In genomic region chrX:74367512-74367911, GRCm38 (mm10) we compare ENCODE assay signal across 8 mouse cellular contexts. TPM values are rescaled to one million over a fixed set of nuclear protein-coding genes. Genes with fewer than 3 reads are reported as not detected.
DNase-seq lines count a peak whose midpoint lies in the region; ATAC-seq lines count a peak whose summit lies in the region.

No protein-coding gene starts in this region.

- H3K27me3 ChIP-seq in kidney, embryonic 16.5 days (ENCODE audit: insufficient read depth, low read length): no peaks in the 10 kb centered on the region; the same call in 1 of the 2 replicates
- H3K27me3 ChIP-seq in embryonic facial prominence, embryonic 10.5 days (replicated peaks; ENCODE audit: low read depth, poor library complexity, severe bottlenecking): 0 out of 2 replicates have a peak, but pooled peaks cover 6% of the 10 kb centered on the region
- H3K27me3 ChIP-seq in hindbrain, embryonic 14.5 days (ENCODE audit: control insufficient read depth, insufficient read depth, low read length): no peaks in the 10 kb centered on the region
- H3K27me3 ChIP-seq in midbrain, embryonic 14.5 days (ENCODE audit: control insufficient read depth, insufficient read depth, low read length): no peaks in the 10 kb centered on the region

- ATAC-seq in kidney, embryonic 16.5 days (ENCODE audit: low FRiP score, low TSS enrichment): no peak
- ATAC-seq in hindbrain, embryonic 14.5 days (ENCODE audit: low FRiP score): no peak
- no peak for ATAC-seq in midbrain, embryonic 14.5 days (ENCODE audit: low FRiP score, low TSS enrichment)

- peak overlapping the region; percentile 64 for H3K4me2 ChIP-seq in kidney, embryonic 16.5 days (replicated peaks; ENCODE audit: low read depth, low read length)
- H3K4me2 ChIP-seq in hindbrain, embryonic 14.5 days (replicated peaks): peak overlapping the region; percentile 63
- H3K4me2 ChIP-seq in midbrain, embryonic 14.5 days (ENCODE audit: low read length): peak overlapping the region; percentile 62

- H3K36me3 ChIP-seq in kidney, embryonic 16.5 days (ENCODE audit: insufficient read depth, low read length): 0 out of 2 replicates have a peak, but pooled peaks cover 9% of the 10 kb centered on the region
- peaks cover 28% of the 10 kb centered on the region for H3K36me3 ChIP-seq in embryonic facial prominence, embryonic 10.5 days (replicated peaks)
- no peaks in the 10 kb centered on the region; the same call in 1 of the 2 replicates for H3K36me3 ChIP-seq in hindbrain, embryonic 14.5 days (replicated peaks; ENCODE audit: control insufficient read depth, insufficient read depth)
- no peaks in the 10 kb centered on the region for H3K36me3 ChIP-seq in midbrain, embryonic 14.5 days (ENCODE audit: control insufficient read depth, insufficient read depth, low read length)

- H3K4me1 ChIP-seq in kidney, embryonic 16.5 days (ENCODE audit: insufficient read depth, low read length): peaks cover 4% of the 10 kb centered on the region; the same call in 1 of the 2 replicates
- peaks cover 12% of the 10 kb centered on the region for H3K4me1 ChIP-seq in embryonic facial prominence, embryonic 10.5 days
- H3K4me1 ChIP-seq in hindbrain, embryonic 14.5 days (replicated peaks; ENCODE audit: control insufficient read depth, insufficient read depth, low read length): peaks cover 10% of the 10 kb centered on the region; the same call in 1 of the 2 replicates
- H3K4me1 ChIP-seq in midbrain, embryonic 14.5 days (ENCODE audit: control insufficient read depth, insufficient read depth, low read length): peaks cover 9% of the 10 kb centered on the region

- peak overlapping the region; percentile 79 for H3K27ac ChIP-seq in kidney, embryonic 16.5 days (ENCODE audit: low read length)
- peak overlapping the region; percentile 89 for H3K27ac ChIP-seq in embryonic facial prominence, embryonic 10.5 days (replicated peaks)
- peak overlapping the region; percentile 82; the same call in 1 of the 2 replicates for H3K27ac ChIP-seq in hindbrain, embryonic 14.5 days
- 0 out of 2 replicates have a peak overlapping the region, but pooled peaks have one; percentile 76 for H3K27ac ChIP-seq in midbrain, embryonic 14.5 days (replicated peaks; ENCODE audit: low read depth, low read length)

- intact Hi-C loops in gastrocnemius, postnatal 14 days (cut with DNase I; ENCODE audit: low total_unique reads): no loop called here

- H3K9ac ChIP-seq in kidney, embryonic 16.5 days (replicated peaks; ENCODE audit: low read length): peak overlapping the region; percentile 85
- peak overlapping the region; percentile 84 for H3K9ac ChIP-seq in hindbrain, embryonic 14.5 days
- peak overlapping the region; percentile 75 for H3K9ac ChIP-seq in midbrain, embryonic 14.5 days (replicated peaks; ENCODE audit: low read length)

- no peak for DNase-seq in kidney, postnatal 25 days
- no peak for DNase-seq in embryonic facial prominence, embryonic 10.5 days (ENCODE audit: low spot score)
- DNase-seq in hindbrain, embryonic 14.5 days (ENCODE audit: low spot score): no peak
- DNase-seq in midbrain, embryonic 14.5 days: no peak
- DNase-seq in spleen, postnatal 10 days (ENCODE audit: low spot score in 2 of 2): no peak
- DNase-seq in gastrocnemius, postnatal 14 days: no peak
- no peak for DNase-seq in cerebellum, adult 8-10 months

- WGBS in kidney, embryonic 16.5 days: 65% methylated on average over 10 of the region's 10 CpGs
- WGBS in embryonic facial prominence, embryonic 10.5 days: 79% methylated on average over 10 of the region's 10 CpGs
- 66% methylated on average over 10 of the region's 10 CpGs for WGBS in hindbrain, embryonic 14.5 days
- 70% methylated on average over 10 of the region's 10 CpGs for WGBS in midbrain, embryonic 14.5 days

- peak overlapping the region; percentile 65 for H3K4me3 ChIP-seq in kidney, embryonic 16.5 days (ENCODE audit: low read length)
- H3K4me3 ChIP-seq in embryonic facial prominence, embryonic 10.5 days: peak overlapping the region; percentile 71
- H3K4me3 ChIP-seq in hindbrain, embryonic 14.5 days (replicated peaks; ENCODE audit: low read length): peak overlapping the region; percentile 58
- H3K4me3 ChIP-seq in midbrain, embryonic 14.5 days (replicated peaks; ENCODE audit: low read depth, low read length): peak overlapping the region; percentile 55

- H3K9me3 ChIP-seq in kidney, embryonic 16.5 days (ENCODE audit: low read length): no peaks in the 10 kb centered on the region
- H3K9me3 ChIP-seq in embryonic facial prominence, embryonic 10.5 days: no peaks in the 10 kb centered on the region
- H3K9me3 ChIP-seq in hindbrain, embryonic 14.5 days (ENCODE audit: control insufficient read depth, low read length): no peaks in the 10 kb centered on the region
- H3K9me3 ChIP-seq in midbrain, embryonic 14.5 days (ENCODE audit: control insufficient read depth, low read length): no peaks in the 10 kb centered on the region

RNA-seq across cellular contexts. Expression of gene Ubl4a, which starts 5.5 kb away (rescaled TPM):
- 77.5 and 83.4 TPM in 2 replicates for polyA plus RNA-seq in kidney, embryonic 16.5 days (2015; fragmentation: Nextera tagmentation; extraction: Ambion mirVana)
- 61.1 and 69.8 TPM in 2 replicates for polyA plus RNA-seq in embryonic facial prominence, embryonic 10.5 days (2016; fragmentation: Nextera tagmentation; extraction: Ambion mirVana)
- 68.4 and 74.3 TPM in 2 replicates for polyA plus RNA-seq in hindbrain, embryonic 14.5 days (2014; fragmentation: Nextera tagmentation; extraction: Ambion mirVana)
- 66.8 and 76.0 TPM in 2 replicates for polyA plus RNA-seq in midbrain, embryonic 14.5 days (2014; fragmentation: Nextera tagmentation; extraction: Ambion mirVana)
- 10 to 100 TPM; 43.5 to 46.7 TPM for total RNA-seq in gastrocnemius, postnatal 14 days (2021)

RNA-seq across cellular contexts. Expression of gene Slc10a3, which starts 5.6 kb away (rescaled TPM):
- polyA plus RNA-seq in kidney, embryonic 16.5 days (2015; fragmentation: Nextera tagmentation; extraction: Ambion mirVana): 23.3 and 25.7 TPM in 2 replicates
- 12.3 and 13.0 TPM in 2 replicates for polyA plus RNA-seq in embryonic facial prominence, embryonic 10.5 days (2016; fragmentation: Nextera tagmentation; extraction: Ambion mirVana)
- 7.1 and 9.5 TPM in 2 replicates for polyA plus RNA-seq in hindbrain, embryonic 14.5 days (2014; fragmentation: Nextera tagmentation; extraction: Ambion mirVana)
- 6.4 and 9.4 TPM in 2 replicates for polyA plus RNA-seq in midbrain, embryonic 14.5 days (2014; fragmentation: Nextera tagmentation; extraction: Ambion mirVana)
- 1 to 10 TPM; 3.9 to 4.1 TPM for total RNA-seq in gastrocnemius, postnatal 14 days (2021)

RNA-seq across cellular contexts. Expression of gene Lage3, which starts 14.1 kb away (rescaled TPM):
- polyA plus RNA-seq in kidney, embryonic 16.5 days (2015; fragmentation: Nextera tagmentation; extraction: Ambion mirVana): 108 and 113 TPM in 2 replicates
- polyA plus RNA-seq in embryonic facial prominence, embryonic 10.5 days (2016; fragmentation: Nextera tagmentation; extraction: Ambion mirVana): 114 and 119 TPM in 2 replicates
- 64.0 and 87.6 TPM in 2 replicates for polyA plus RNA-seq in hindbrain, embryonic 14.5 days (2014; fragmentation: Nextera tagmentation; extraction: Ambion mirVana)
- polyA plus RNA-seq in midbrain, embryonic 14.5 days (2014; fragmentation: Nextera tagmentation; extraction: Ambion mirVana): 74.1 and 76.0 TPM in 2 replicates
- 10 to 100 TPM; 36.1 to 36.3 TPM for total RNA-seq in gastrocnemius, postnatal 14 days (2021)

RNA-seq across cellular contexts. Expression of gene Fam3a, which starts 25.6 kb away (rescaled TPM):
- 45.9 and 47.1 TPM in 2 replicates for polyA plus RNA-seq in kidney, embryonic 16.5 days (2015; fragmentation: Nextera tagmentation; extraction: Ambion mirVana)
- polyA plus RNA-seq in embryonic facial prominence, embryonic 10.5 days (2016; fragmentation: Nextera tagmentation; extraction: Ambion mirVana): 23.7 and 23.8 TPM in 2 replicates
- 33.2 and 36.0 TPM in 2 replicates for polyA plus RNA-seq in hindbrain, embryonic 14.5 days (2014; fragmentation: Nextera tagmentation; extraction: Ambion mirVana)
- polyA plus RNA-seq in midbrain, embryonic 14.5 days (2014; fragmentation: Nextera tagmentation; extraction: Ambion mirVana): 31.0 and 33.0 TPM in 2 replicates
- 10 to 100 TPM; 14.1 to 17.7 TPM for total RNA-seq in gastrocnemius, postnatal 14 days (2021)

RNA-seq across cellular contexts. Expression of gene Ikbkg, which starts 25.6 kb away (rescaled TPM):
- polyA plus RNA-seq in kidney, embryonic 16.5 days (2015; fragmentation: Nextera tagmentation; extraction: Ambion mirVana): 22.7 and 23.2 TPM in 2 replicates
- polyA plus RNA-seq in embryonic facial prominence, embryonic 10.5 days (2016; fragmentation: Nextera tagmentation; extraction: Ambion mirVana): 18.7 and 18.9 TPM in 2 replicates
- 17.8 and 21.5 TPM in 2 replicates for polyA plus RNA-seq in hindbrain, embryonic 14.5 days (2014; fragmentation: Nextera tagmentation; extraction: Ambion mirVana)
- 17.8 and 23.9 TPM in 2 replicates for polyA plus RNA-seq in midbrain, embryonic 14.5 days (2014; fragmentation: Nextera tagmentation; extraction: Ambion mirVana)
- total RNA-seq in gastrocnemius, postnatal 14 days (2021): 10 to 100 TPM; 21.9 to 23.5 TPM
